Mouse (Mus musculus) liver, postnatal 0 days (tissue): ENCODE data around the gene Dapk3.

Experiments used
- CTCF ChIP-seq: sonication (generic); IDR thresholded peaks from 2 replicates; pipeline ENCODE4 v1.5.1; 2016; ENCODE audit warnings: antibody characterized with exemption, low read depth
- EP300 ChIP-seq: IDR thresholded peaks from 2 replicates; pipeline ENCODE4 v1.6.1; 2016; ENCODE audit warnings: antibody characterized with exemption, low read depth, mild to moderate bottlenecking

- TF ChIP-seq CTCF (no peak), EP300 (no peak)
Measured at GRCm38 (mm10) chr10:81183805-81184204, 1.0 kb downstream of the Dapk3 start, which contains the start of gene 4930442H23Rik.
